Mouse (Mus musculus) small intestine, adult 2 months (tissue): ENCODE results near the gene Mmp24. TPM values are rescaled to one million over a fixed set of nuclear protein-coding genes. Genes with fewer than 3 reads are reported as not detected.
"Not testable (repeated sequence)": the region's sequence is repeated elsewhere in the genome, so short reads cannot be mapped to it uniquely, and the experiment has no call there.

Source experiments
- H3K27ac ChIP-seq: fragments of 200-500 bp; 2 replicates; pipeline ENCODE4 v1.5.1; 2012; ENCODE audit warnings: low read depth, low read length, control low read depth, inconsistent platforms; ENCODE audit not compliant: insufficient read depth
- H3K27me3 ChIP-seq: fragments of 200-500 bp; 2 replicates; pipeline ENCODE4 v1.6.1; 2012; ENCODE audit warnings: mild to moderate bottlenecking, moderate library complexity, low read length, inconsistent platforms; ENCODE audit not compliant: control insufficient read depth, insufficient read depth
- H3K36me3 ChIP-seq: fragments of 200-500 bp; 2 replicates; pipeline ENCODE4 v1.6.1; 2012; ENCODE audit warnings: mild to moderate bottlenecking, low read length, control low read depth, inconsistent platforms; ENCODE audit not compliant: control insufficient read depth, insufficient read depth
- H3K4me1 ChIP-seq: fragments of 200-500 bp; 2 replicates; pipeline ENCODE4 v1.6.1; 2012; ENCODE audit warnings: low read length, inconsistent platforms, mixed read lengths; ENCODE audit not compliant: control insufficient read depth, insufficient read depth, insufficient read length
- H3K4me3 ChIP-seq: fragments of 200-500 bp; 2 replicates; pipeline ENCODE4 v1.5.1; 2012; ENCODE audit warnings: low read depth, mild to moderate bottlenecking, control low read depth, inconsistent platforms, low read length, moderate library complexity
- CTCF ChIP-seq: fragments of 200-500 bp; IDR thresholded peaks from 2 replicates; pipeline ENCODE4 v1.5.1; 2012; ENCODE audit warnings: low read depth, mild to moderate bottlenecking, control low read depth, inconsistent platforms, low read length, moderate library complexity, mixed read lengths; ENCODE audit not compliant: insufficient replicate concordance, insufficient read length; ENCODE audit errors: extremely low read depth
- POLR2A ChIP-seq: fragments of 200-500 bp; IDR thresholded peaks from 2 replicates; pipeline ENCODE4 v1.6.1; 2012; ENCODE audit warnings: low read depth, mild to moderate bottlenecking, control low read depth, inconsistent platforms, low read length, moderate library complexity
- WGBS: fragments of 180-500 bp; shearing (Covaris S2); methylation state at CpG from one replicate; pipeline ENCODE4 v1.1.7; 2018; 5-methylcytosine and 5-hydroxymethylcytosine counted together
- polyA plus RNA-seq: library from polyadenylated mRNA; depleted of rRNA; stranded (reverse); fragments of >200 nt; gene quantifications from 2 replicates; pipeline ENCODE4 v1.2.3, GENCODE M21; 2012; rRNA removed

Gene Mmp24
- 0.22 and 2.4 TPM in 2 replicates for polyA plus RNA-seq

DNA sequence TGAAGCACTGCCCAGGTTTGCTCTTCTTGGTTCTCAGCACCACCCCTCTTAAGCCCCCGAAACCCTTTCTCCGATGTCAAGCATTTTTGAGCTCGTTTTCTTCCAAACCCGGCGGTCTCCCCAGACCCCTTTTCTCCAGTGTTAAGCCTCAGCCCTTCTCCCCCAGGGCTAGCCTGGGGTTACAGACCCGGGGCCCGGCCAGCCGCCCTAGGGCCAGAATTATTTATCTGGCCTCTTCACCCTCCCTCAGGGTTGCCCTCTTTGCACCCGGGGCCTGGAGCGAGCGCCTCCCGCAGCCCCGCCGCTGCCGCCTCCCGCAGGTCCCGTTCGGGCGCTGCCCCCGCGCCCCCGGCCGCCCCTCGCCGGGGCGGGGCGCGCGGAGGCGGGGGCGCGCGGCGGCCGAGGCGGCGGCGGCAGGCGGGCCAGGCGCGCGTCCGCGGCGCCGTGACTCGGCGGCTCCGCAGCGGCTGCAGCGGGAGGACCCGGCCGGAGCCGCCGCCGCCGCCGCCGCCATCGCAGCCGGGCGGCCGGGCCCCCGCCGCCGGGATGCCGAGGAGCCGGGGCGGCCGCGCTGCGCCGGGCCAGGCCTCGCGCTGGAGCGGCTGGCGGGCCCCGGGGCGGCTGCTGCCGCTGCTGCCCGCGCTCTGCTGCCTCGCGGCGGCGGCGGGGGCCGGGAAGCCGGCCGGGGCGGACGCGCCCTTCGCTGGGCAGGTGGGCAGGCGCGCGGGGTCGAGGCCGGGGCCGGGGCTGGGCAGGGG lies at the start of gene Mmp24:
Mmp24 (plus strand) TSS at position 416 of the 758 bp plus-strand sequence.
- Histone ChIP-seq H3K36me3 (no peaks in the 10 kb centered on the region), H3K27me3 (peaks cover 33% of the 10 kb centered on the region), H3K27ac (no peak within 1 kb of the TSS), H3K4me3 (peak within 1 kb of the TSS; percentile 45), H3K4me1 (peaks cover 3% of the 10 kb centered on the region)
- WGBS: 21% methylated on average over 100 of the region's 100 CpGs
- TF ChIP-seq CTCF: no peak
- no peak for TF ChIP-seq POLR2A

GRCm38 (mm10) chr2:155726302-155726701 lies 48.8 kb upstream of the Mmp24 start:
- TF ChIP-seq POLR2A (no peak), CTCF (no peak)
- H3K27ac ChIP-seq: no peak overlapping the region

GRCm38 (mm10) chr2:155727764-155728395 lies 47.3 kb upstream of the Mmp24 start:
- Histone ChIP-seq H3K36me3 (peaks cover 9% of the 10 kb centered on the region), H3K4me3 (0 out of 2 replicates have a peak overlapping the region, but pooled peaks have one; percentile 19), H3K27ac (no peak overlapping the region), H3K27me3 (no peaks in the 10 kb centered on the region), H3K4me1 (no peaks in the 10 kb centered on the region)
- 20% methylated on average over 7 of the region's 7 CpGs for WGBS
- TF ChIP-seq POLR2A (no peak), CTCF (no peak)

More at GRCm38 (mm10) chr2:155726302-155726701, 48.8 kb upstream of the Mmp24 start:
- peaks cover 17% of the 10 kb centered on the region for H3K36me3 ChIP-seq
- H3K27me3 ChIP-seq: no peaks in the 10 kb centered on the region
- 80% methylated on average over 7 of the region's 7 CpGs for WGBS
- no peak overlapping the region for H3K4me3 ChIP-seq
- H3K4me1 ChIP-seq: no peaks in the 10 kb centered on the region

DNA sequence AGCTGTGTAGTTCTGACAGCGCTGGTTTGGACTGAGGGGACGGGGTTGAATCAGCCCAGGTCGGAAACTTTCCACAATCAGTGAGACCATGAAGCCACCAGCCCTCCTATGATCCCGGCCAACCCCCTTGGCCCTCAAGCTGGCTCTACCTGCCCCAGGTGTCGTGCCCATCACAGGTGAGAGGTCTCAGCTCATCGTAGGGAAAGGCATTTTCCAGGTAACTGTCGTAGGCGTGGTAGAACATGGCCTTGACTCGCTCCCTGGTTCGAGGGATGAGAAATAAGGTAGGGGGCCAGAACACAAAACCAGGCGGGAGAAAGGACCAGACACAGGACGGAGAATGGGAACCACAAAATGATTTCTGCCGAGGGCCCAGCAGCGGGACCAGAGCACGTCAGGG lies 46.4 kb upstream of the Mmp24 start:
- 2% methylated on average over 15 of the region's 15 CpGs for WGBS
- no peak for TF ChIP-seq CTCF
- no peak for TF ChIP-seq POLR2A
- Histone ChIP-seq H3K4me3 (peak overlapping the region; percentile 92), H3K4me1 (no peaks in the 10 kb centered on the region), H3K36me3 (peaks cover 7% of the 10 kb centered on the region; the same call in 1 of the 2 replicates), H3K27ac (peak overlapping the region; percentile 5), H3K27me3 (no peaks in the 10 kb centered on the region)

DNA sequence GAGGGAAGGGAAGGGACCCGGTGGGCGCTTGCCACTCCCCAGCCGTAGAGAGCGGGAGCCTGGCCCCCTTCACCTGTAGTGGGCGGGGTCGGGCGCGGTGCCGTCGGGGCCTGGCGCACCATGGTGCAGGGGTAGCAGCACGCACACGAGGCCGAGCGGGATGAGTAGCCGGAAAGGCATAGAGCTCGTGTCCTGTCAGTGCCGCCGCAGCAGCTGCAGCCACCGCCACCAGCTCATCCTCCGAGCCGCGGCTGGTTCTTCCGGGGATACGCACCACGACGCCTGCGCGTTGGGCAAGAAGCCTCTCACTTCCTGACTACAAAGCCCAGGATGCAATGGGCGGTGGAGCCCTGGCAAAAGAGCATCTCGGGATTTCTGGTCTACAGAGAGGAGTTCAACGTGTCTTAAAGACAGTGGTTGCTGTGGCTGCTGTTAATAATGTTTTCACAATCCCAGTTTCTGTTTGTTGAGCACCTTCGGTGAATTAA lies 45.9 kb upstream of the Mmp24 start, which contains the start of gene Edem2:
Edem2 (minus strand) TSS at position 318 of the 488 bp plus-strand sequence.
- H3K27ac ChIP-seq: peak within 1 kb of the TSS; percentile 5
- peak within 1 kb of the TSS; percentile 92 for H3K4me3 ChIP-seq
- TF ChIP-seq CTCF (no peak), POLR2A (peak; percentile 83)
- under 1% methylated on average over 33 of the region's 33 CpGs for WGBS
- no peaks in the 10 kb centered on the region for H3K27me3 ChIP-seq
- no peaks in the 10 kb centered on the region for H3K4me1 ChIP-seq
- peaks cover 7% of the 10 kb centered on the region; the same call in 1 of the 2 replicates for H3K36me3 ChIP-seq

- Histone ChIP-seq H3K4me3 (no peak overlapping the region), H3K27ac (no peak overlapping the region), H3K27me3 (no peaks in the 10 kb centered on the region), H3K4me1 (no peaks in the 10 kb centered on the region), H3K36me3 (no peaks in the 10 kb centered on the region)
- WGBS: 72% methylated on average over 5 of the region's 5 CpGs
- TF ChIP-seq CTCF (no peak), POLR2A (no peak)
These were observed 40.1 kb upstream of the Mmp24 start for GRCm38 (mm10) chr2:155735080-155735479.

GRCm38 (mm10) chr2:155735766-155736165 lies 39.4 kb upstream of the Mmp24 start, which contains the start of gene Gm17581:
Gene Gm17581, minus strand, starts transcription at chr2:155735866.
- not testable (repeated sequence) for H3K4me3 ChIP-seq, H3K27me3 ChIP-seq, H3K36me3 ChIP-seq, H3K4me1 ChIP-seq, H3K27ac ChIP-seq
- WGBS: 79% methylated on average over 5 of the region's 5 CpGs
